Mouse (Mus musculus) forelimb bud, embryonic 11.5 days (tissue): ENCODE data around the gene Zfhx3.
A peak's percentile ranks its signal among the peaks of the same experiment; 100 is the strongest.

Source experiments
- DNase-seq: peaks from one replicate; pipeline ENCODE4 v3.0.0-alpha.2; 2012; ENCODE audit warnings: low read depth, low spot score

The Zfhx3 gene

DNA sequence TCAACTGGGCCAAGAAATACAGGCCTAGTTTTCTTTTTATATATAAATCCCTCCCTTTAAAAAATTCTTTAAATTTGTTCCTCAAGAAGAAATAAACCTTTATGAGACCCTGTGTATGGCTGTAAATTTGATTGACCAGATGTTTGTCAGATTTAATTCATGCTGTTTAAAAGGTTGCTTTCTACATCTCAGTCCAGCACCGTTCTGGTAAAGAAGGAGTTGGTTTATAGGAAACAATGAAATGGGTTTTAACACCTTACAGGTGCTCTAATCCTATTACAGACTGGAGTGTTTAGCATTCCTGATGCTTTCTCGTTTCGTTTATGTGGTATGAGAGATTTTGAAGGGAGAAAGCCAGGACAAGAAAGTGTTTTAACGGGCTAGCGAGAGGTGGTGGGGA, 147.2 kb downstream of the Zfhx3 start:
- peak; percentile 50 for DNase-seq

DNA sequence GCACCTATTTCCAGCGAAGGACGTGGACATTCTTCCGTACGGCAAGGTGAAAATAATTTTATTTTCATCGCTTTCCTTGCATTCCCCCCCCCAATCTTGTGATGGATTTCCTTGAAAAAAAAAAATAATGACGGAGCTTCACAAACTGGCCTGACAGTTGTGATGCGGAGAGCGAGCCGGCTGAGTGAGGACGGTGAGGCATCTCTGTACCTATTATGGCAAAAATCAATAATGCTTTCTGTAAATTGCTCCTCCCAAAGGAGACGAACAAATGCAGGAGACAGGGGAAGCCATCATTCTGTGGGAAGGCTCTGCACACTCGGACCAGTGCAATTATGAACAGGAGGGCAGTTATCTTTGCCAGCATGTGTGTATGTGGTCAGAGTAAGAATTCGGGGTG, 156.2 kb downstream of the Zfhx3 start:
- DNase-seq = no peak

DNA sequence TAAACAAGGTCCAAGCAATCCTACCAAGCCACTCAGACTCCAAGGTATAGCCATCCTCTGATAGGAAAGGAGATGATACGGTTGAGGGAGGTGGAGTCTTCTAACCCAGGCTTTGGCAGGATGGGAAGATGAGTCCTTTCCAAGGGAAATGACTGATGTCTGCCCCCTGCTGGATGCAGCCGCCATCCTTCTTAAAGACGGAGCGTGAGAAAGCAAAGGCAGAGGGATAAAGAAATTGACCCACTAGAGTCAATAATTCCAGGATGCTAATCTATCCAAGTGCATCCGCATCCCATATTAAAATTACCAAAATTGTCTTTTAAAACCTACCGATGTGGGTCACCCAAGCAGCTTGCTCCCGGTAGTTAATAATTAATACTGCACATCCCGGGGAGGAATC, 158.7 kb downstream of the Zfhx3 start:
- no peak for DNase-seq

DNA sequence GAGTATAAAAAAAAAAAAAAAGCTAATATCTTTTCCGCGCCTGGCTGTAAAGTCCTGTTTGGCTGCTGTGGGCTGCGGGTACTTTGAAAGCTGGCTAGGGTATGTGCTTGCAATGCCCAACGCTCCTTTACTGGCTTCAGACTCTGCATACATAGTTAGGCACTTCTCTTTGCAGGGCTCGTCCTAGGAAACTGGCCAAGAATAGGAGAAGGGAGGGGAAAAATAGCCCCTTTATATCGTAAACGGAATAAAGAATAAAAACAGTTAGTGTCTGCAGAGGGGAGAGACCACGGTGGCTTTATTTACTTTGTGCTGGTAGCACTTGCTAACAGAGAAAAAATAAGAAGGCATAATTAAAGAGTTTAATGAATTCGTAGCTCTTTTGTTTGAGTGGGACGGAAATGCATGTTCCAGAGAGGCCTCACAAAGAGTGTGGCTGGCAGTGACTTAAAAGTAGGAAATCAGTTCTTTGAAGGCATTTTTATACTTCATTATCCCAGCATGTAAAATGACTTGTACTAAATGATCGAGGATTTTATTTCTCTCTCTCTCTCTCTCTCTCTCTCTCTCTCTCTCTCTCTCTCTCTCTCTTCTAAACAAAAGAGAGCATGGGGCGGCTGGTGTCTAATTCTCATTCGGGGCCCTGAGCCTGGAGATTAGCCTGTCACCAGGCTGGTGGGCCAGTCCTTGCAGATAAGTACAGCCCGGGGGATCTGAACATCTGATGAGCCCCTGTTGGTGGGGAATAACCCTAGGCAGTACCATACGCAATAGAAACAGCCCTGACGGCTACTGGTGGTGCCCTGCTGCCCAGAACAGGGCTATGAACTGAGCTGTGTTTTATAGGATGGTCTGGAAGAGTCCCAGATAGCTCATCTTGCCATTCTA, 159.8 kb downstream of the Zfhx3 start:
- no peak for DNase-seq

DNA sequence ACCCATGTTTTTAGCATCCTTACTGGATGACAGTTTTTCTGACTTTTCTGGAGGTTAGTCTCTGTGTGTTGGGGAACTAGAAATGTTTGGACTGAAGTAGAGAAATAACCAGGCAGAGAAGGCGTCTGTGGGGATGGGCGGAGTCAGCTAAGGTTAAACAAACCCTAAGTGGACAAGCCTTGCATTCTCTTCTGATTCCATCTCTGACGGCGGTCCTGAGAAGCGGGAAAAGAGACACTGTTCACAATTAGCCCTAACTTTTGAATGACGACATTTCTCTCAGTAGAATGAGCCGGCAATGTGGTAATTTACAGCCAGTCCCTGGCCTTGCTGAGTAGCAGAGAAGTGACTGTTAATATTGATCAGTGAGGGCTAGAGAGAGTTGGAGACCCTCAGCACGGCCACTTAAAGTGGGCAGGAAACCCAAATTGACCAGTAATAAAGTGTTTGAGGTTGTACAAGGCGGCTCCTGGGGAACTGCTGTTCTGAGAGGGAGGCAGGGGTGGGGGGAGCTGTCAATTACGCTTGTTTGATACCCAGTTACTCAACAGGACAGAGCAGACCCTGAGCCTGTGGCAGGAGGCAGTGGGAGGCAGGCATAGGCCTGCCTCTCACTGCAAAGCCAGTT, 162.1 kb downstream of the Zfhx3 start:
- peak; percentile 49 for DNase-seq

DNA sequence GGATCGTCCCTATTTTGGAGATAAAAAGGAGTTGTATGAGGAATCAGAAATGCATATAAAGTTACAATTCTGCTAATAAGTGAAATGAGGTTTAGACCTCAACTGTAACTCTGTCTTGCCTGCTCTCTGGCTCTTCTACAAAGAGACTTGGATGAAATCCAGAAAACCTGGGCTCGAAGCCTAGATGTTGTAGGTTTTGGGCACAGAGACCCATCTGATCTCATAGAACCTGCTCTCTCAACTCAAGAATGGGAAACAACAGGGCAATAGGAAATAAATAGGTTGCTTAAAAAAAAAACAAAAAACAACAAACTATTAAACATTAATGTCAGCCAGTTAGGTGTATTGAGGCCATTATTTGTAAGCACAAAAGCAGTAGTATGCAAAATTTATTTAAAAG, 182.6 kb downstream of the Zfhx3 start:
- DNase-seq = no peak

DNA sequence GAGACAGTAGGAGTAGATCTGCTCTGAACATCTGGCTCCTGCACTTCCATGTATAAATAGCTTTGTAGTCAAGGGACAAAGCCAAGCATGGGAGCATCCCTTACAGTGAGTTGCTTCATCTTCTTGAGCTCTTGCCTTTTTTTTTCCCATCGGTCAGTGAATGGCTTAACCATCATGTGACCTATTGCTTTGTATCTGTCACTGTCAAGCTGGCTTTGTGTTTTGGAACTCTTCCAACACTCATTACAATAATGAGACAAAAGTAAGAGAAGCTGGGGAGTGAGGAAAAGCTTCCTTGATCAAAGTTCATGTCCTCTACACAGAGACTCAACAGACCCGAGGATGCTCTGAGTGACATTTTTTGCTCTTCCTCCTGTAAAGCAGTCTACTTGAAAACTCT, 183.0 kb downstream of the Zfhx3 start:
- DNase-seq = no peak

DNA sequence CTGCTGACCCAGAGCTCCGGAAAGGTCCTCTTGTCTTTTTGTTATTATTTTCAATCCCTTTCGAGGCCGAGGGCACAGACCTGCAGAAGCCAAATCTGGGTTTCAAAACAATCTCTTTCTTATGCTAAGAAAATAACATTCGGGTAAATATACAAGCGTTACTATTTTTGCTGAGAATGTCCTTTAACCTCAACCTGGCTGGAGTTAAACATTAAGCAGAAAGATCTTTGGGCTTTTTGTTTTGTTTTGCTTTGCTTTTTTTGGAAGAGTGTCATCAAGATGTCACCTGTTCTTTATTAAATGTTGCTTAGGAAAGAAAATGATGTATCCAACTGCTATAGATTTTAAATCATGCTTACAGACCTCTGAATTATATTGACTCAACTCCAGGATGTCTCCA, 204.1 kb downstream of the Zfhx3 start:
- DNase-seq = no peak

DNA sequence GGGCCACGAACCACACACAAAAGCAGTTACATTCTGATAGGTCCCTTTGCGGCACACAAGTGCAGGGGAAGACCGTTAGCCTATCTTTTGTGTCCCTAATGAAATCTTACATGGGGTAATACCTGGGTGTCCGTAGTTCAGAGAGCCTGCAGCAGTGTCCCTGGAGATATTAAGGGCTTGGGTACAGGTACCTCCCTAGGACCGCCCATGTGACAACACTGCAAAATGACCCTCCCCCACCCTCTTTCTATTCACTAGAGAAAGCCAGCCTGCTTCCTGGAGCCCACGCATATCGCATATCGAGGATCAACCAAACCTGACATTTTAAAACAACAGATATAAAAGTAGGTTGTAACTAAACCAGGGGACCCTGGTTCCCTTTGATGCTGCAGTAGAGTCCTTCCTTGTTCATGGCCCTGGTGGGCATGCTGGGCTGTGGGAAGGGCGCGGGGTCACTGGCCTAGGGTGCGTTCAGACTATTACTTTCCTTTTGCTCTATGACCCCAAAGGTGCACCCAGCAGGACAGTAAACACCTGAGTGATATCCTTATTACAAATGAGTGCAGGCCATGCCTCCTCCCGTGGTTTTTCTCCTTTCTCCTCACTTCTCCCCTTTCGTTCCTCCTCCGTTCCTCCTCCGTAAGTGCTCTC, 206.3 kb downstream of the Zfhx3 start:
- DNase-seq = no peak

DNA sequence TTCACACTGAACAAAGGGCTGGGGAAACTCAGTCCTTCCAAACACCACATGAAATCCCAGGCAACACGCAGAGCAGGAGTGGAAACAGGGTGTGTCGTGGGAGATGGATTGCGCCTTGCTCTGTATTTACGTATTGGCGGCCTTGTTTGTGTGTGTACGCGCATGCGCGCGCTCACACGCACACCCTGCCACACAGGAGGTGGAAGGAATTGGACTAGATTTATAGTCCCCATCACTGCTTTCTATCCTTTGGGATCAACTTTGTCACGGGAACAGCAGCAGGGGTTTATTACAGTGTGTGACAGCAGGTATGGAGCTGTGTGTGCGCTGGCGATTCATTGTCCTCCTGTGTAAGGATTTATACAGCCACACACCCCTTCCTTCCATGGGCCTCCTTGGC, 228.4 kb downstream of the Zfhx3 start:
- DNase-seq = no peak

DNA sequence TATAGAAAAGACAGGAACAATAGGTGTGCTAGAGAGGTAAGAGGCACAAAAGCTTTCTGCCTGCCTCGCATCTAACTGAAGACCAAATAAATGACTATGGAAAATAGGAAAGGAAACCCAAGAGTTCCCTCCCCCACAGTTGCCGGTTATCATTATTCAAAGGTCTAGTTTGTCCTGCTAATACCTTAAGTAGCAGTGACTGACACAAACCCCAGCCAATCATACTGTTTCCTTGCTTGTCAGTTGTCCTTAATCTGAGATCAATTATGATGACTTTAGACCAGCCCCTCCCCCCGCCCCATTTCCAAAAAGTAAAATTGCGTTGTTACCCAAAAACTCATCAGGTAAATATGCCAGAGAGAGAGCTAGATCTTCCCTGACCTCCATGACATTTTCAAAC, 240.9 kb downstream of the Zfhx3 start:
- DNase-seq = no peak

DNA sequence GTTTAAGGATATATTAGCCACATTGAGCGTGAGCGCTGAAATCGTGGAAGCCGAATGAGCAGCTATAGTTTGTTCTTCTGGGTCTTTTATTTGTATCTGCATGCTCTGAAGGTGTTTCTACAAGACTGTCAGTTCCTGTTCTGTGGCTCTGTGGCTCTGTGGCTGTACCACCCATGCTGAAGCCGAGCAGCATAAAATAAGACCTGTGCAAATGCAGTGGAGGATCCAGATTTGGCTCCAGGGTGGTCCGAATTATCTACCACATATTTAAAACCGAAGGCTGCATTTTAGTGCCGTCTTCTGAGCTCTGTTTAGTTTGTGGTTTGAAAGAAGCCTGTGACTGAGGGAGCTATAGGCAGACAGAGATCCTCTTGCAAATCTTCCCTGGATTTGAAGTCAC, 241.5 kb downstream of the Zfhx3 start:
- no peak for DNase-seq

DNA sequence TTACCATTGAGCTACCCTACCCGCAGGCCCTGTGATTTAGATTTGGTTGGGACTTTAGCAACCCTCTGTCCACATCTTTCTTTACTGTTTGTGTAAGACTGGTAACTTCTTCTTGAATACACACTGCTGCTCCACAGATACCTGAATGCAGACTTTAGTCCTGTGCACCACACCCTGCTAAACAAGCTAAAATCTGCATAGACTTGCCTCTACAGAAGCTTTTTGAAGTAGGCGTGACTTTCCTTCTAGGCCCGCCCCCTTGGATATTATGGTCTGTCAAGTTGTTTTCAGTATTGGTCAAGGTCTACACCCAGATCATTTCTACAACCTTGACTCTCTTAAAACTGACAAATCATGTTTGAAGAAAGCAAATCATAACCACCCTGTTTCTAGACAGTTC, 243.8 kb downstream of the Zfhx3 start:
- DNase-seq = no peak

DNA sequence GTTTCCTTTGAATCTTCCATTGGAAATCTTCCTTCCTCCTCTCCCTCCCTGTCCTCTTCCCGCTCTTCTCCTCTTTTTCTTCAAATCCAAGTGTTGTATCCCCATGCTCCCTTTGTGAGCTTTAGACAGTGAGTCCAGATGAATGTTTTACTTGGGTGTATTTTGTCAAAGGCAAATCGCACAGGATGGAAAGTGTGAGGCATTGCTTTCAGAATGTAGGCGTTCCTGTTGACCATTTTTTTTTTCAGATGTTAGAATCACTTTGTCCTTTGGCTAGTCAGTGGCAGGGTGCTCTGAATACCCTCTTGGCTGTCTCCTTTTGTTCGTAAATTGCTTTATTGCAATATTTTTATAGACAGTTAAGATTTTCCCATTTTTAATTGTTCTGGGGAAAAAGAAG, 245.6 kb downstream of the Zfhx3 start:
- no peak for DNase-seq

DNA sequence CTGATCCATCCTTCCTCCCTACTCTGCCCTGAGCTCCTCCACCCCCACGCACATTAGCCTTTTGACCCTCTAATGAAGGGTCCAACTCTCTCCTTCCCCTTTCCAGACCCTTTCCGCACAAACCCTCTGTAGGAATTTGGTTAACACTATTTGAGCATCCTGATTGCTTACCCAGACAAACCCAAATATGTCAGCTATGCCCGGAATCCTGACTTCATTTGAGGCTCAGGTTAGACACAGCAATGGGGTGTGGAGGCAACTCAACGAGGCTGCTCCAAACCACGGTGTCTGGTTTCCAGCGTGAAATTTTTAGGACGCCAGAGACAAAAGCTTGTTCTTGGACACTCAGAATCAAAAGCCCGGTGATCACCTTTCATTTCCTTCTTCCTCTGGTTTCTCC, 252.1 kb downstream of the Zfhx3 start:
- DNase-seq = peak; percentile 63

DNA sequence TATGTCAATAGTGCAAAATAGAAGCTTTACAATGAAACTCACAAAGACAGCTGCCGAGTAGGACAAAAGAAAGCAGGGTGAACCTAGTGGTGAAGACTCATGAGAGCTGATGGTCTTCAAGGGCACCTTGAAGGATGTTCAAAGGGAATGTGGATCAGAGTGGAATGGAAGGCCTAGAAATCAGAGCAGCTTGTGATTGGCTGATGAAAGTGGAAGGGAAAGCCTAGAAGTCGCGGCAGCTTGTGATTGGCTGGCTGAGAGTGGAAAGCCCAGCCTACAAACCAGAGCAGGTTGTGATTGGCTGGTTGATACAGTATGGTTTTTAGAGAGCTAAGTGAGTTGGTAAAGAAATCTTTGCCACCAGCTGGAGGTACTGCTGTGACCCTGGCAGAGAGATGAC, 272.6 kb downstream of the Zfhx3 start:
- no peak for DNase-seq

DNA sequence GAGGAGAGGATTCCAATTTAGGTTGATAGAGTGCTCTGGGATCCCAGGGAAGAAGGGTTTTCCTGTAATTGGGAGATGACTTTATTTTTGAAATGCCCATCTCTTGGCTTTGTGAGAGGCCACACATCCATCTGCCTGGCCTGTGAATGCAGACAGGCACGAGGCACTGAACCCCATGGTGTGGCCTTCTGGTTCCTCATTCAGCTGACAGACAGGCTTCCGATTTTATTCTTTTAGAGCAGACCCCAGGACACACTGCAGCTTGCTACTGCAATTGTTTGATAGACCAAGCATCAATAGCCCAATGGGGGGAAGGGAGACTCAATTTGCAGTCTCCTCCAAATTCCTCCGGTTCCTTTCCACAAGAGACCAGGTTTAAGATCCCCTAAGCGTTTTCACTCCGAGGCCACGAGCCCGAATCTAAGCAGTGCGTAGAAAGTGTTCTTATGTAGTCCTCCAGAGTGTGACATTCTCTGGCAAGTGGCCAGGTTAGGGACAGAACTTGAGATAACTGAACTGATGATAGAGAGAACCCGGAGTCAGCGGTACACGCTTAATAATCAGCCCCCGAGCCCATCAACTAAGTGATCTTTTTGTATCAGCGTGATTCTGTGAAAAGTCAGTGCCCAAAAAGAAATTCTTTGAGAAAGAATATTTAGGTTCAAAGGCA, 275.9 kb downstream of the Zfhx3 start:
- DNase-seq = no peak

DNA sequence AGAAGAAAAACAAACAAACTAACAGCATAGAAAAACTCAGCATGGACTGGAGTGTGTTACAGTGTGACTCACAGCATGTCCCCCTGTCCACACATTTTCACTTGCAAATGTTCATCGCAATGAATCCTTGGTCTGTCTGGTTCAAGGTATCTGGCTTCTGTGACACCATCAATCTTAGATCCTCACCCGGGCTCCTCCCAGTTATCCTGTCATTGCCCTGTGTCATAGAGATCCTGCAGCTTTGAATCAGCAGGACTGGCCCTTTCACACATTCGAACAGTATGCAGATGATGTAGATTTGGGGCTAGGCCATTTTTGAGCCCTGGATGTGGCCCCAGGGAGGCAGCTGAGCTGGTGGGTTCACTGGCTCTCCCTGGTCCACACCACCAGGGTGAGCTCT, 278.1 kb downstream of the Zfhx3 start:
- no peak for DNase-seq

DNA sequence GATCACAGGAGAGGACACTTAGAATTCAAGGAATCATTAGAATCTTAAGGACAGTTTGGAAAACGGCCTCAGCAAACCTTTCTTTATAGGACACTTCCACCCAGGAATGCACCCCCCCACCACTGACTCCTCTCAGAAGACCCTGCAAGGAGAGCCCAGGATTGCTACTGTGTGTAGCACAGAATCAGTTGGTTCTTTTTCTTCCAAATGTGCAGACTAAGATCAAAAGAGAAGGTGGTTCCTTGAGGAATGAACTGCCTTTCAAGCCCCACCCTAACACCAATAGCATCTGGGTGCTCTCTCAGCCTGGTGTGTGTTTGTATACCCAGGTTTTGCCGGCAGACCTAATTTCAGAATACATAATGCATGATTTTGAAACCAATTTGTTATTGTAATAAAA, 279.6 kb downstream of the Zfhx3 start:
- DNase-seq = no peak

DNA sequence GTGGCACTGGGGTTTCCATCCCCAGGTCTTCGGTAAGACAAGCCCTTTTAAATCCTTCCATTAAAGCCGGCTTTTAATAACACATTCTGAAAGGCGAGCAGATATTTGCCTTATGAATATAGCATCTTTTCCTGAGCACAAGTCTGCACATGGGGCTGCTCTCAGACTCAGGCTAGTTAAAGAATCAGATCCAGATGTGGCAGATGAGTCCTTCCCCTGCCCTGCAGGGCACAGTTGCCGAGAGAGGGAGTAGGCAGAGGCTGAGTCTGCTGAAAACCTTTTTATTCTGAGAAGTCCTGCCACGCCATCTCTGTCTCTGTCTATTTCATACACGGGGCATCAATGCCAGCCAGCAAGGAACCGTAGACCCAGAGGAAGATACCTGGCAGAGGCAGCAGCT, 289.9 kb downstream of the Zfhx3 start:
- DNase-seq = peak; percentile 45

DNA sequence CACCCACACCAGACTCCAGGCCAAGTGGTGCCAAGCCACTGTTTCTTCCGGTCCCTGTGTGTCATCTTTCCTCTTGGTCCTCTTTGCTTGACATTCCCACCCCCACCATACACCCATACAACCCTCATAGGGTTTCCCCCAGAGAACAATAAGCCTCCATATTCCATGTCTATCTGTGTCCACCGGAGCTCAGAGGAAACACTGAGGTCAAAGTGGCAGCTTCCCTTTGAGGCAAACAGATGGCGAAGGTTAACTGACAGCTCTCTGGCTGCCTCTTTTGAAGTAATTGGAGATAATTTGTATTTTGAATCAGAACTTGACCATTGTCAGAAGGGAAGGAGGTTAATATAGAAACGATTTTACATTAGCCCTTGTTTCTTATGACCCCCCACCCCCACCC, 292.0 kb downstream of the Zfhx3 start:
- DNase-seq = no peak

DNA sequence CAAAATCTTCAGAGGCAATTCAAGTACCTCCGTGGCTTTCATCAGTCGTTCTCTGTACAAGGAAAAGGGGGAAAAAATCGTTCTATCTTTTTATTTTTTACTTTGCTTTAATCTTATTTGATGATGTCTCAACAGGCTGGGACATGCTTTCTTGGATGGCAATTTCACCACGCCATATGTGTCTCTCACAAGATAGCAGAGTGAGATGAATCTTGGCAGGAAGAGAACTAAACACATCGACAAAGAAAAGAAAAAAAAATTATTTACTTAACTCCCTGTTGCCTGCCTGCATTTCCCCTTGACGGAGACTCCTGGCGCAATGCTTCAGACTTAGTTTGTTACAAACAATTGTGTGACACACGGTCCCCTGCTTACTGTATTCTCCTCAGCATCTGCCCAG, 294.3 kb downstream of the Zfhx3 start:
- no peak for DNase-seq
